Mouse (Mus musculus) lung, postnatal 10 days (tissue): ENCODE results near the gene Ankrd11.

Source experiments
- DNase-seq: peaks from one replicate; pipeline ENCODE4 v3.0.0; 2021

The Ankrd11 gene

DNA sequence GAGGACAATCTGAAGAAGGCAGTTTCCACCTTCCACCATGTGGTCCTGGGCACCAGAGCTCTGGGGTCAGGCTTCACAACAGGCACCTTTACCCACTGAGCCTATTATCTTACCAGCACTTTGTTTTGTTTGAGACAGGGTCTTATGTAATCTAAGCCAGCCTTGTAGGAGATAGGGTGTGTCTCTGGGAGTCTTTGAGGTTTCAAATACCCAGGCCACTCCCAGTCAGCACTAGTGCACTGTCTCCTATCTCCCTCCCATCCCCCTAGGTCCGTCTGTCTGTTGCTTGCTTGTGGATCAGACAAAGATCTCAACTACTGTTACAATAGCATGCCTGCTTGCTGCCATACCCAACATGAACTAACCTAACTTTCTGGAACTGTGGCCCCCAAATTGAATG lies 81.1 kb downstream of the Ankrd11 start:
- peak; percentile 62 for DNase-seq

DNA sequence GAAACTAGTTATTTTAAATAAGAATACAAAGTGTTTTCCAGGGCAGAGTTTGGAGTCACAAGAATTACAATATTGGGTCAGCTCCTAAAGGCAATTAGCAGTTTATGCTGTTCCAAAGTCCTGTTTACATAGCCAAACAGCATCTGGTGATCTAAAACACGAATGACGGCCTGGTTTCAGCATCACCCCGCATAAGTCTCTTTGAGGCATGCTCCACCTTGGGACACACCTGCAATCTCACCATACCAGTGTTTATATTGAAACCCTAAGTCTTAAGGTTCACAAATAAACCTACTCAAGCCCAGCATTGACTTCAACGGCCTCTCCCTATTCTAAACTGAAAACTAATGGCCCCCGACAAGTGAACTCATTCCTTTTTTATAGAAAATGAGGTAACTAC lies 81.8 kb downstream of the Ankrd11 start:
- no peak for DNase-seq

DNA sequence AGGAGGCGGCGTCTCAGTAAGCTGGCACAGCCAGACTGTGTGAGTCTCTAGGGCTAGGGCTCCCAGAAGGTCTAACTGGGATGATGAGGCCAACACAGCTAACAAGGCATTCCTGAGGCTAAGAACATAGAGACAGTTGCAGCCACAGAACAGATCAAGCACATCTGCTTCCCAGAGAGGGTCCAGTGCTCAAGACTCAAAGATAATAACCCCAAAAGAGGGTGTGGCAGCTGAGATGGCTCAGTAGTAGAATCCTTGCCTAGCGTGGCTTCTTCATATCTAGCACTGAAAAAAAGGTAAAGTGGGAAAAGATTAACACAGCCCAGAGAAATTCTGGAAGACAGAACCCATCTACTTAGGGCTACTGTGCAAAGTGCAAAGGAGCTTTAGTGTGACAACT lies 86.1 kb downstream of the Ankrd11 start:
- no peak for DNase-seq

DNA sequence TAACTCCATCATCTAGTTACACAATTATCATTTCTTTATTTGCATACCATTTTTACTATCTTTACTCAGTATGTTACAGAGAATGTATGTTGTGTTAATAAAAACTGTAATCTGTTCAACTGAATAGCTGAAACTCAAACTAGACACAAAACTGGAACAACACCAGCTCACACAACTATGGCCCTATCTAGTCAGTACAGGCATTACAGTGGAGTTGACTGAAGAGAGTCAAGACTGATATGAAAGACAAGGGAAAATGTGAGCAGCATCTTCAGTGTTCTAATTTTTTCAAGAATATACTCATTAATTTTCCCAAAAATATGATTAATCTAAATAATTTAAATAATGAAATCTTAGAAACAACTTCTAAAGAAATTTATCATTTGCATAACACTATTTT lies 86.9 kb downstream of the Ankrd11 start:
- no peak for DNase-seq

DNA sequence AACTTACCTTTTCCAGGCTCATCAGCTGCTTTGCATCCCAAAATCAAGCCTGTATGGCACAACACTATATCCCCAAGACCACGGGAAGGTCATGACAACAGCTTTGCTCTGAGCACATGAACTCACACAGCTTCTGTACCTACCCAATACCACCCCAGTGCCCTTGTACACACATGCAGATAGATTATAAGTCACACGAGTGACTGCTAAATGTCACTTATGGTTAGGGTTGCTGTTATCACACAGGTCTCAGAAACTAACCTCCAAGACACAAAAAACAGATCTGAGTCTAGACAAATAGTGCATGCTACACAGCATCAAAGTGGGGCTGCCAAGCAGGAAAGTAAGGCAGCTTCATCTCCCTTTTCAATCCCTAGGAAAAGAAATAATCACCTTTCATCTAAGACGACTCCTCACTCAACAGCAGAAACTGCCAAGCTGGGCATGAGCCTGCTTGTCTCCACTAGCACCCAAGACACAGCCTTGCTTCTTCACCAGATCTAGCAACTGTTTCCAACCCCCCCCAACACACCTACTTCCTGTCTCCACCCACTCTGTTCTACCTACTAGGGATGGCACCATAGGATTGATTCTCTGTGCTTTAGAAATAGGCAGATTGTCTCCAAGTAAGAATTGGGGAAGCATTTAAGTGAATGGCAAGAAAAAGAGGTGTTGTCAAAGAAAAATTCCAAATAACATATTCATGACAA lies 87.8 kb downstream of the Ankrd11 start:
- no peak for DNase-seq

DNA sequence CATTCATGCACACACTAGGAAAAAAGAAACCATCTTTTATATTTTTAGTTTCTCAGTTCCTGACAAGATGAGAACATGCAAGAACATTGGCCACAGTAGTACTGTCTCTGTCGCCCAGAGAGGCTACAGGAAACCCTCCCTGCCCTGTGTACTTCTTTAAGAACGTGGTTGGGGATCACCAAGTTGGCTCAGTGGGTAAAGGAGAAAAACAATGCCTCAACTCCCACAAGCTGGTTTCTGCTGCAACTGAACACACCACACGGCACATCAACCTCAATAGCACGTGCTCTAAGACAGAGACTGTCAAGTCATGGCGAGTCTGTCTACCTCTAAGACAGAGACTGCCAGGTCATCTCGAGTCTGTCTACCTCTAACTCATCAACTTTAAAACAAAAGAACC lies 89.0 kb downstream of the Ankrd11 start:
- no peak for DNase-seq

DNA sequence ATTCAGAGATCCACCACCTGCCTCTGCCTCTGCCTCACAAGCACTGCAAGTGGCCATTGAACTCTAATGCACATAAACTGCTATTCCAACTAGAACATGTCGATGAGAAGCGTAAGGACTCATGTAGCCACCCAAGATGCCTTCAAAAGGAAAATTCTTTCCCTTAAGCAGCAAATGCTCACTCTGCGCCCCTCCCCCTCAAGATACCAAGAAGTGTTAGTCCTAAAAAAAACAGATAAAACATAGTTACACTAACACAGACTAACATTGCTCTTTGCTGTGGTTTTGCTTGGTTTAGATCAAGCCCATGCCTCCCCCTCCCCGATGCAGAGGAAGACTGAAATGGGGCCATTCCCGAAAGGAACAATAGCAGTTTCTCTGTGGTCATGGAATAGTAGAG lies 90.6 kb downstream of the Ankrd11 start:
- DNase-seq, result no peak

DNA sequence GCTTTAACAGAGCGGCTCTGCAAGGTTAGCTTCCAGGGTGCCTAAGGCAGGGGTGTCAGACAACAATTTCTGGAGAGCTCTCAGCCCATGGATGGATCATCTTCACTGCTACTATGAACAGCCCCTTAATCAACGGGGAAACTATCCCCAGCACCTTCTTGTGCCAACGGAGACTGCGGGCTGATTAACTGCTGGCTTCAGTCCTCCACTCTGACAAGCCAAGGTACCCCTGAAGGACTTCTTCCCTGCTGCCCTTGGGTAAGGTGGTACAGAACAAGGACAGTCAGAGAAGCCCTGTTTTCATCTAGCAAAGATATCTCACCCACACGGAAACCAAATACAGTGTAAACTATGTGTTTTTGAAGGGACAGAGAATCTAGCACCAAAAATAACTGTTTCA lies 92.4 kb downstream of the Ankrd11 start:
- DNase-seq, result no peak

DNA sequence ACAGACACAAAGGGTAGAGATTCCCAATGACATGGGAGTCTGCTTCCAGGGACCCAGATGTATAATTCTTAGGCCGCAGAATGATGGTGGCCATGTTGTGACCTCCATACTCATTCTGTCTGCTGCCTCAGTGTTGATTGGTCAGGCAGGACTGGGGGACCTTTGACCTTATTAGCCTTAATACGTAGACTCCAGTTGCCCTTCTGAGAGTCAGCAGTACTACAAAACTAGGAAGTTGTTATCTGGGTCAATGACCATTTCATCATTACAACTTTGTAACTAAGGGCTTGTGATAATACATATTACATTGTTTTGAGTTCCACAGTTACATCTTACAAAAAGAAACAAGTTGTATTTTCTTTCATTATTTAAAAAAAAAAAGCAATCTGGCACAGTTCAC lies 96.3 kb downstream of the Ankrd11 start:
- DNase-seq, result no peak

DNA sequence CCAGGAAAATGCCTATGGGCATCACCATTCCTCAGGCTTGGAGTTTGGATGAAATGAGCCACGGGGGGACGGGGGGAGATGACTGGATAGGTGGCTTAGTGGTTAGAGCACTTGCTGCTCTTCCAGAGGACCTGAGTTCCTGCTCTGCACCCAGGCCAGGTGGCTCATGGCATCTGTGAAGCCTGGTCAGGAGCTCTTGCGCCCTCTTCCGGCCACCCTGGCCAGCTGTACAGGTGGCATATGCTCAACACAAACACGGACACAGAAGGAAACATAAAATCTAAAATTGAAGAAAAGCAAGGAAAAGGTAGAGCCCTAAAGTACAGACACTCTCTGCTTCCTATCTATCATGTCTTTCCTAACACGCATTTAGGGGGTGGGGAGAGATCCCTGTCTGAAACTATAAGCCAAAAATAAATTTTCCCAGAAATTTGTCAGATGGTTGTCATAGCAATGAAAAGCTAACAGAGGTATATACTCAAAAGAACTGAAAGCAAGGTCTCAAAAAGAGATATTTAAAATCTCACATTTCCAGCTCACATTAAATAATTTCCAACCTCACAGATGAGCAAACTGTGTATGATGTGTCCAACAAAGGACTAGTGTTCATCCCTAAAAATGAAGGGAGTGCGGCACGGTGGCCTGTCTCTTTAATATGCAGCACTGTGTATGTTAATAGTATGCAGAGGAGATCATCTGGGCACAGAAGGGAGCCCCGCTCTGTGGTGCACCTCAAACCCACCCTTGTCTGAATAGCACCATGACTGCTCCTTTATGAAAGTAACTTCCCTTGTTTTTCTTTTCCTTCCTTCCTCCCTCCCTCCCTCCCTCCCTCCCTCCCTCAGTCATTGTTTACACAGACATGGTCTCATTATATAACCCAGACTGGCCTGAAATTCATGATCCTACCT lies 99.0 kb downstream of the Ankrd11 start:
- DNase-seq, result no peak

DNA sequence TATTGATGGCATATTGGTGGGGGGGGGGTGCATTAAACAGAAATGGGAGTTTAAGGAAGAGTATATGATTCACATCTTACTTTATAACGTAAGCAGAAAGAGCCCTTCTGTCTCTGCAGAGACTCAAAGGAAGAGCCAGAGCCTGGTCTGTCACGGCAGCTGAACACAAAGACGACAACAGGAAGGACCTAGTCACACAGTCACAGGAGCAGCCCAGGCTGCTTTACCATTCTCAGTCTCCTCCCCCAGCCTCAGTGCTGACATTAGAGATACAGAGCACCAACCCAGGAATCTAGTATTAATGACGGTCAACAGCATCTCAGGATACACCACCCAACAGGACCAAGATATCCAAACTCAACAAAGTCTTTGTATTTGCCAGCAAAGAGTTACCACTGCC lies 103.5 kb downstream of the Ankrd11 start:
- peak; percentile 50 for DNase-seq

DNA sequence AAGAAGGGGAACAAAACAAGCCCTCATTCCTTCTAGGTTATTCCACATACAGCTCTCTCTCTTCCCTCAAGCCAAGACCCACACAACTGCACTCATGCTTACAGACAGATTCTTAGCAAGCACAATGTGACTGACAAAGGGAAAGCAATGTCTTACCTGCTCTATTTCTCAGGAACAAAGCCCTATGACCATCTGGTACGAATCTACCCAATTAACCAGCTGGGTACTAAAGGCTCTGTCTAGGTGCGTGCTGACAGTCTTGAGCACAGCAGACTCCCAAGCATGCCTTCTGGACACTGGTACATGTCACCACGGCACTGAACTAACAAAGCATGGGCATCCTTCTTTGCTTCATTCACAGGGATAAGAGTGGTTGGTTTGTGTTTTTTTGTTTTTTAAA lies 103.9 kb downstream of the Ankrd11 start:
- no peak for DNase-seq

DNA sequence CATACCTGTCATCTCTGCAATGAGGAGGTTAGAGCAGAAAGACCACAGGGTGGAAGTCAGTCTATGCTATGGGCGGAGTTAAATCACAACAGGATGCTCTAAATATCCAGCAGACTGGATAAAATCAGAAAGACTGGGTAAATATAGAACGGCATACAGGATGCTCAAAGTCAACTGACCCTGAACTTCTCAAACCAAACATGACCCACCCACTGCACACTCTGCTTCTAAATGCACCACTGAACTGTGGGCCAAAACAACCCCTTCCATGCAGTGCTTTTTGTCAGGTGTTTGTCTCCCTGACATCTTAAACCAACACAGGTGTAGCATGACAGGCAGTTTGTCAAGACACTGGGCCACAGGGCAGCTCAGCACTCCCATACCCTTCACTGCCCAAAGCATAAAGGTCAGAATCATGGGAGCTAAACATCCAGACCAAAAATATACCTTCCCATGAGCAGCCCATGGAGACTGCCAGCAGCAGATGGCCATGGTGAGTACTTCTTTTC lies 104.5 kb downstream of the Ankrd11 start:
- no peak for DNase-seq

DNA sequence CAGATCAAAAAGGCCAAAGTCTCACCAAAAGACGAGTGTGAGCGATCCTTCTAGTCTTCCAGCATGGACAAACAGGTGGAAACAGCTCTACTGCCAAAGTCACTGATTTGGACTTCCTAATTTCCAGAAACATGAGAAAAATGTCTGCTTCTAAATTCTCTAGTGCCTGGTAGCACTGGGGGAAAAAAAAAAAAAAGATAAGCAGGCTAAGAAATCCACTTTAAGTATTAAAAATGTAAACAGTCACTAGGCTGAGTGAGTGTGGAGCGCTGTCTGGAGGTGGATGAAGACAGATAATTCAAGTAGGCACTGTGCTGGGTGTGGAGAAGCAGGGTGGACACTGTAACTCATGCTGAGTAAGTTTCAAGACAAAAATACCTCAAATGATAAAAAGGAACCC lies 106.2 kb downstream of the Ankrd11 start:
- no peak for DNase-seq

DNA sequence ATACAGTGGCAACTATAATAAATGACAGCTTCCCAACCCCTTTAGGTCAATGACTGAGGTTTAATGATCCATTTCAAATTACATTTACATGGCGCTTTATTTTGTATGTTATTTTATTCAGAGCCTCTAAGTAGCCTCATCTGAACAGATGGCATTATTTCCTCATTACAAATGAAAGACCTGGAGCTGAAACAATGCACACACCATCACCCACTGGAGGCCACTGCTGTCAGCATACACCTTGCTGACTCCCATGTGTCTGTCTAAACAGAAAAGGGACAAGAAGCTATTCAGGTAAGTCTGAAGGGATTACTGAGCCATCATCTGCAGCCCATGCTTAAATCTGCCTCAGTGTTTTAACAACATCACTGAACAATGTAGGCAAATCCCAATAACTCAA lies 107.0 kb downstream of the Ankrd11 start:
- no peak for DNase-seq

DNA sequence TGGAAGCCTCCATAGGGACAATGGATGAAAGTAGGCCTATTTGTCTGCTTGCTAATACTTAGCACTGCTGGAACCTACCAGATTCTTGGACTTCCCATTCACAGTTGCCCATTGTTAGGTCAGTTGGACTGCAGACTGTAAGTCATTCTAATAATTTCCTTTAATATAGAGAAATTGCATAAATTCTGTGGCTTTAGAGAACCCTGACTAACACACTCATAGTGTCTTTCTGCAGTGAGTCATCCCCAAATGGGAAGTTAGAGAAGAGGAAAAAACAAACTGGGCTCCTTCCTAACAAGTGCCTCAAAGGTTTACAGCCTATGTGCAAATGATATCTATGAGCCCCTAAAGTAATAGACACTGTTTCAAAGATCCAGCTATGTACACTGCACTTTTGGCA lies 108.1 kb downstream of the Ankrd11 start:
- no peak for DNase-seq

DNA sequence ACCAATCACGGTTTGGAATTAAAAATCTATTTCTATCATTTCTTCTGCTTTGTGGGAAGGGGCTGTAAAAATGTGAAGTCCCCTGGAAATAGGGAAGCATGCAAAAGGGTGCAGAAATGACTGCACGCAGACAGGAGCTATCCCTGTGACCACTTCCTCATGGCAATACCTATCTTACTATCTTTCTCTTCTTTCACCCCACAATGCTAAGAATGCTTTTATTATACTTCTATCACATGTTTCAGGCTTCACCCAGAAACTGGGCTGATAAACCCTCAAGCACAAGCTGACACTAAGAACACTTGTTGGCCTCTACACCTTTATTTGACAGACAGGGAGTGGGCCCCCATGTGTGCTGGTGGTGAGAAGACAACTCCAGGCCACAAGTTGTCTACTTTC lies 109.5 kb downstream of the Ankrd11 start:
- DNase-seq, result no peak

DNA sequence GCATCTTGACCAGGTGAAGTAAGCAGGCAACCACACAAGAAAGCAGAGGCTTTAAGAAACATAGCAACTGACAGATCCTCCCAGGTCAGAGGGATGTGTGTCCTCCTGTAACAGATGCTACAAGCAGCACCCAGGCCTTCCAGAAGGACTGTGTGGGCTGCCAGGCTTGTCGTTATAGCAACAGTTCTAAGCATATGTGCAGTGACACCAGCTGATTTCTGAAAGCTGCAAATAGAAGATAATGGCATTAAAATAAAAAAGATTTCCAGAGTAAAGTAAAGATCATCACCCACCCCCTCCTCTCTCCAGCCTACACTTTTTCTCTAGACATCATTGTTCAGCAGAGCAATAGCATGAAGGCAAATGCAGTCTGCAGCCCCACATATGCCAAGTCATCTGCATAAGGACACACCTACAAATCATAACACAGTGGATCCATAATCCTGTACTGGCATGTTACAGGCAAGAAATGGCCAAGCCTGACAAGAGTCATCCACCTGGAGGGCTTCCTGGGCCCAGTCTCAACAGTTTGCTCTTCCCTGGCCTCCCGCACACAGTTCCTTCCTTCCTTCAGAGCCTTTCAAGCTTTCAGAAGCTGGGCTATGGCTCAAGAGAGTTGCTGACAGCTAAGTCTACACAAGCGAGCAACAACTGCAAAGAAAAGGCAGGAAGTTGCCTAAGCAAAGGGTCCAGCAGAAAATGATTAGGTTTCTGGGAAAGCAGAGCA lies 110.1 kb downstream of the Ankrd11 start:
- DNase-seq, result no peak

DNA sequence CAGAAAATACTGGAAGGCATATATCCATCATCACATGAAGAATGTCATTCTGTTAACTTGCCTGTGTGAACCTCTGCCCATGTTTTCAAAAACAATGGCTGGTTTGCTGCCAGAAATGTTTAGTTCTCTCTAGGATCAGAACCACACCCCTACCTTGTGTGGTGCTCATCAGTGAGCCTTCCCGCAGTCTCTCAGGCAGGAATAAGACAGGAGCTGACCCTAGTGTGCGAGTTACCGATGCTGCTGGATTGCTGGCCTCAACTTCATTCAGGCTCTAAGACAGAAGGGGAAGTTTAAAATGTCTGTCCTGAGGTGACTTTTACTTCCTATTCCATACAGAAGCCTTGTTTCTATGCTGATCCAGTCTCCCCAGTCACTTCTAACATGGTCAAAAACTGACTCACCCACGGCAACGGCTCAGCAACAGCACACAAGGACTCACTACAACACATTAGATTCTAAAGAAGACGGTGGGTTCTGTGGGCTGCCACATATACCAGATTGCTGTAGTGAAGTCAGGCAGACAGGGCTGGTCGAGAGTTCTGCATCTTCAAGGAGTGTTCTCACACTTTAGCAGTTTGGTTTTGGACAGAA lies 113.3 kb downstream of the Ankrd11 start:
- peak; percentile 41 for DNase-seq

DNA sequence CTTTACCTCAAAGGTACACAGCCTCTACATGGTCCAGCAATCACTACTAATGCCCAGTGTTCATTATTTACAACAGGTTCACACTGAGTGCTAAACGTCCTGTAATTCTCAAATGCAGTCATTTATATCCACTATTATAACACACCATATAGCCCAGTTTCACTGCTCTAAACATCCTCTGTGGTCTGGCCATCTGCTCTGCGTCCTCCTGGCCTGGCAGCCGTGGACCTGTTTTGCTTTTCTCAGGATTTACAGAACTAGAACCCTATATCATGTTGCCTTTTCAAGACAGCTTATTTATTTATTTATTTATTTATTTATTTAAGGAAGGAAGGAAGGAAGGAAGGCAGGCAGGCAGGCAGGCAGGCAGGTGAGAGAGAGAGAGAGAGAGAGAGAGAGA lies 114.2 kb downstream of the Ankrd11 start:
- no peak for DNase-seq

DNA sequence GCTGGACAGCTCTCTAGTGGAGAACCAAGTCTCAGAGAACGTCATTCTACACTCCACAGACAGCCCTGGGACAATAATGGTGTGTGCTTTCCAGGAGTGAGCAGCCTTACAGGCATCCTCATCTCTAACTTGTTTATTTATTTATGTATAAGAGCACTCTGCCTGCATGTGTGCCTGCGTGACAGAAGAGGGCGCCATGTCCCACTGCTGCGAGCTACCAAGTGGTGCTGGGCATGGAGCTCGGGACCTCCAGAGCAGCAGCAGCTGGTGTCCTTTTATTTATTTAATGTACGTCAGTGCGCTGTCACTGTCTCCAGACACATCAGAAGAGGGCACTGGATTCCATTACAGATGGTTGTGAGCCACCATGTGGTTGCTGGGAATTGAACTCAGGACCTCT lies 115.3 kb downstream of the Ankrd11 start:
- no peak for DNase-seq

DNA sequence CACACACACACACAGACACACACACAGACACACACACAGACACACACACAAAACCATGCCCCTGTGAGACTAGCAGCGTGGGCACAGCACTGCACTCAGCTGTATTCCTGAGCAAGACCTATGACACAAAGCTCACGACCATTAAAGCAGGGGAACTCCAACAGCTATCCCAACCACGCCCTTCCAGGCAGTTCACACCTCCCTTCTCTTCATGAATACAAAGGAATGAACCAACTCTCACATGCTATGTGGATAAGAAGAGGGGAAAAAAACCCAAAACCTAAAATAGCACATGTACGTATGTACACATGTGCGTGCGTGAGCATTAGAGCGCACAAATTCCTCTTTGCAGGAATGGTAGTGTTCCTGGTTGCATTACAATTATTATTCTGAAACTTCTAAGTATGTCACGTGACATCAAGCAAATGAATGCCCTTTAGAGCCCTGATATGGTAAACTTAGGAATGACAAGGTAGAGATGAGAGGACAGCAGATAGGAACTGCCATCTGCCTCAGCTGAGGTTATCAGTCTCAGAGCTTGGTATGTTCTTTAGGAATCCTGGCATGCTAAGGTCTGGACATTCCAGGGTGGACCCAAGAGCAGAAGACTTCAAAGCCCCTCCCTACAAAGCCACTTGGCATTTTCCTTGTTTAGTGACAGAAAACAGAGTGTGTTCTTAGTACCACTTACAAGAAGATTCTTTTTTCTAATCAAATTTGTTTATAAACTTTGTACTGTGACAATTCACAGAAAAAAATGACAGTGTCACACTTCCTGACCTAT lies 115.9 kb downstream of the Ankrd11 start:
- no peak for DNase-seq
